Mouse (Mus musculus) spleen, adult 2 months (tissue): Measurements from ENCODE around the gene Ramp2.

Source experiments
- CTCF ChIP-seq: fragments of 200-500 bp; IDR thresholded peaks from 2 replicates; pipeline ENCODE4 v1.5.1; 2011; ENCODE audit warnings: mild to moderate bottlenecking, inconsistent platforms; ENCODE audit not compliant: insufficient read depth, insufficient read length, insufficient replicate concordance; ENCODE audit errors: extremely low read depth
- POLR2A ChIP-seq: fragments of 200-500 bp; IDR thresholded peaks from 2 replicates; pipeline ENCODE4 v1.6.1; 2011; ENCODE audit warnings: low read depth, low read length, inconsistent platforms

- no peak for TF ChIP-seq CTCF
- no peak for TF ChIP-seq POLR2A
Observed at GRCm38 (mm10) chr11:101269577-101270116, 23.8 kb downstream of the Ramp2 start.
